Mouse (Mus musculus) lung, embryonic 15.5 days (tissue): ENCODE measurements around the gene Nelfa. TPM values are rescaled to one million over a fixed set of nuclear protein-coding genes. Genes with fewer than 3 reads are reported as not detected.
"Not testable (repeated sequence)": the region's sequence is repeated elsewhere in the genome, so short reads cannot be mapped to it uniquely, and the experiment has no call there.

Experiments used
- ATAC-seq: fragments of 200-750 bp; cut with Nextera tagmentation; 2 replicates; pipeline ENCODE4 v1.8.0; 2017; ENCODE audit warnings: moderate number of reproducible peaks, borderline replicate concordance; ENCODE audit not compliant: low FRiP score, low TSS enrichment; ENCODE audit errors: extremely low read depth
- H3K27ac ChIP-seq: fragments of 300-500 bp; sonication (generic); 2 replicates; pipeline ENCODE4 v1.5.1; 2015; ENCODE audit warnings: moderate library complexity, mild to moderate bottlenecking, inconsistent platforms
- H3K27me3 ChIP-seq: fragments of 300-500 bp; sonication (generic); 2 replicates; pipeline ENCODE4 v1.6.1; 2015; ENCODE audit warnings: inconsistent platforms
- H3K36me3 ChIP-seq: fragments of 300-500 bp; sonication (generic); 2 replicates; pipeline ENCODE4 v1.6.1; 2015; ENCODE audit warnings: inconsistent platforms
- H3K4me1 ChIP-seq: fragments of 300-500 bp; sonication (generic); 2 replicates; pipeline ENCODE4 v1.6.1; 2015; ENCODE audit warnings: inconsistent platforms
- H3K4me2 ChIP-seq: fragments of 300-500 bp; sonication (generic); 2 replicates; pipeline ENCODE4 v1.6.1; 2015; ENCODE audit warnings: inconsistent platforms, mild to moderate bottlenecking, moderate library complexity
- H3K4me3 ChIP-seq: fragments of 300-500 bp; sonication (generic); 2 replicates; pipeline ENCODE4 v1.5.1; 2015; ENCODE audit warnings: mild to moderate bottlenecking, inconsistent platforms
- H3K9ac ChIP-seq: fragments of 300-500 bp; sonication (generic); 2 replicates; pipeline ENCODE4 v1.6.1; 2015; ENCODE audit warnings: inconsistent platforms
- H3K9me3 ChIP-seq: fragments of 300-500 bp; sonication (generic); 2 replicates; pipeline ENCODE4 v1.6.1; 2016; ENCODE audit warnings: inconsistent platforms
- WGBS: fragments of 180-500 bp; shearing (Covaris S2); methylation state at CpG from one replicate; pipeline ENCODE4 v1.1.7; 2015; 5-methylcytosine and 5-hydroxymethylcytosine counted together
- polyA plus RNA-seq: library from polyadenylated mRNA; unstranded; fragments of >200 nt; fragmentation: Nextera tagmentation; extraction: Ambion mirVana; gene quantifications from 2 replicates; pipeline ENCODE4 v1.2.1, GENCODE M21; 2015

Nelfa gene
- polyA plus RNA-seq: 52.7 and 54.3 TPM in 2 replicates

GRCm38 (mm10) chr5:33936120-33936707, at the start of gene Nelfa:
TSS of gene Nelfa (minus strand) at chr5:33936413.
- Histone ChIP-seq H3K9me3 (no peaks in the 10 kb centered on the region), H3K4me2 (peak within 1 kb of the TSS; percentile 65), H3K9ac (peak within 1 kb of the TSS; percentile 87), H3K4me1 (peaks cover 29% of the 10 kb centered on the region), H3K27me3 (no peaks in the 10 kb centered on the region), H3K4me3 (peak within 1 kb of the TSS; percentile 97), H3K36me3 (peaks cover 3% of the 10 kb centered on the region; the same call in 1 of the 2 replicates), H3K27ac (peak within 1 kb of the TSS; percentile 89)
- WGBS: under 1% methylated on average over 61 of the region's 61 CpGs
- peak; percentile 98 for ATAC-seq

DNA sequence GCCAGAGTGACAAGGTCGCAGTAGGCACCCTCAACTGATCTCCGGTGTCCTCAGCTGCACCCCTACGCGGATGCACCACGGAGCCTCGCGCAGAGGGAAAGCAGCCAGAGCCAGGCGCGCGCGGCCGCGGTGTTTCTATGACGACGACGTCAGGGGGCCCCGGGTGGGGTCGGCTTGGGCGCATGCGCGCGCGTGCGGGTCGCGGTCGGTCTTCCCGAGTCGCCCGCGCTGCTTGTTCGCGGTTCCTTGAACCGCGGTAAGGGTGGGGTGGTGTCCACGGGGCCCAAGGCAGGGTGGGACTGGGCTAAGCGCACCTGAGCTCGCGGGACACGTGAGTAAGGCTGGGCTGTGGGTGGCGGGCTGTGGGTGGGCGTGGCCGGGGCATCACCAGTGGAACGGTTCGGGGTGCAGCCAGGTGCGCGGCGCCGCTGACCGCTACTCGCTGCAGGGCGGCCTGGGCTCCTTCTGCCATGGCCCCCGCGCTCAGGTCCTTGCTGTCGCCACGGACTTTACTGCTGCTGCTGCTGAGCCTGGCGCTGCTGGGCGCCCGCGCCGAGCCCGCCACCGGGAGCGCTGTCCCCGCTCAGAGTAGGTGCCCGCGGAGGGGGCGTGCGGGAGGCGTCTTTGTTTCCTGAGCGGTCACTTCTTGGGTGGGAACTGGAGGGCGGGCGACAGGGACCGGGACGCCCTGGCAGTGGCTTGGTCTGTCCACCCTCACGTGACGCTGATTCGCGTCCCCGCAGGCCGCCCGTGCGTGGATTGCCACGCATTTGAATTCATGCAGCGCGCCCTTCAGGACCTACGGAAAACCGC, 47.3 kb upstream of the Nelfa start, which contains the start of gene Gm1673:
Gene Gm1673 (plus strand): TSS at position 125 of the 813 bp plus-strand sequence.
- under 1% methylated on average over 88 of the region's 88 CpGs for WGBS
- Histone ChIP-seq H3K9ac (peak within 1 kb of the TSS; percentile 53), H3K4me2 (peak within 1 kb of the TSS; percentile 97), H3K27ac (0 out of 2 replicates have a peak within 1 kb of the TSS, but pooled peaks have one; percentile 42), H3K36me3 (no peaks in the 10 kb centered on the region), H3K4me3 (peak within 1 kb of the TSS; percentile 69), H3K27me3 (no peaks in the 10 kb centered on the region), H3K4me1 (peaks cover 18% of the 10 kb centered on the region), H3K9me3 (no peaks in the 10 kb centered on the region)
- peak; percentile 92 for ATAC-seq

DNA sequence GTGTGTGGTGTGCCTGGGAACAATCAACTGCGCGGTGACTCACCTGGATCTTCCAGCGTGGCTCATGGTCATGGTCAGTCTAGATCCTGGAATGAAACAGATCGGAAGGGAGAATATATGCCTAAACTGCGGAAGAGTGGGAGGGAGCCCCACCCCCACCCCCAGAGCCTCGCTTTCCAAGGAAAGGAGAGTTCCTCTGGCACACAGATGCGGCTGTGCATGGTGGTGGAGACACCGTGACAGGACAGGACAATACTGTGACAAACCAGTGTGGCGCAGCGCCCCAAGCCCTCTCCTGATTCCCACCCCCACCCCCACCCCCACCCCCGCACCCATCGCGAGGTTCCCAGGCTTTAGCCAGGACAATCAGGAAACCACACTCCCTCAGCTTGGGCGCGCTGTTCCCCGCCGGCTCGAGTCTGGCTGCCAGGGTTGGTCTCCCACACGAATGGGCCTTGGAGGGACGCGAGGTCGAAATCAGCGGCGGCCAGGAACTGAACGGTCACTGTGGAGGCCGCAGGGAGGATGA, 46.6 kb upstream of the Nelfa start:
- H3K9me3 ChIP-seq: no peaks in the 10 kb centered on the region
- ATAC-seq: peak; percentile 47; the same call in 1 of the 2 replicates
- H3K4me1 ChIP-seq: peaks cover 18% of the 10 kb centered on the region
- H3K27ac ChIP-seq: 0 out of 2 replicates have a peak overlapping the region, but pooled peaks have one; percentile 42
- 3% methylated on average over 26 of the region's 26 CpGs for WGBS
- H3K9ac ChIP-seq: peak overlapping the region; percentile 53
- no peaks in the 10 kb centered on the region for H3K36me3 ChIP-seq
- H3K4me3 ChIP-seq: peak overlapping the region; percentile 69
- peak overlapping the region; percentile 97 for H3K4me2 ChIP-seq
- no peaks in the 10 kb centered on the region for H3K27me3 ChIP-seq

DNA sequence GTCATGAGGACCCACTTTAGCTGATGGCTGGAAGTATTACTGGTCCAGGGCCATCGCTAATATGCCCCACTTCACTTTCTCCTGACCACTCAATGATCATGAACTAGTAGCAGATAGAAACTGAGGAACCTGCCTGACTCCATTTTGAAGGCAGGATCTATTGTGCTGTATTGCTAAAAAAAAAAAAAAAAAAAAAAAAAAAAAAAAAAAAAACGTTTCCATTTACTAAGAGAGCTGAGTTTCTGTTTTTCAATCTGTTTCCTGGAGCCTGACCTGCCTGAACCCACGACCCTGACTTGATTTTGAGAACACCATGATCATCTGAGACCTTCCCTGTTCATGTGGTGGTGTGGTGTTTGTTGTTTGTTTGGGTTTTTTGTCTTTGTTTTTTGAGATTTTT, 40.1 kb upstream of the Nelfa start:
- no peaks in the 10 kb centered on the region for H3K27me3 ChIP-seq
- H3K4me2 ChIP-seq: no peak overlapping the region
- H3K4me1 ChIP-seq: no peaks in the 10 kb centered on the region
- H3K4me3 ChIP-seq: no peak overlapping the region
- WGBS: 37% methylated on average over 3 of the region's 3 CpGs
- no peak overlapping the region for H3K9ac ChIP-seq
- no peak for ATAC-seq
- no peaks in the 10 kb centered on the region for H3K9me3 ChIP-seq
- no peak overlapping the region for H3K27ac ChIP-seq
- no peaks in the 10 kb centered on the region for H3K36me3 ChIP-seq

DNA sequence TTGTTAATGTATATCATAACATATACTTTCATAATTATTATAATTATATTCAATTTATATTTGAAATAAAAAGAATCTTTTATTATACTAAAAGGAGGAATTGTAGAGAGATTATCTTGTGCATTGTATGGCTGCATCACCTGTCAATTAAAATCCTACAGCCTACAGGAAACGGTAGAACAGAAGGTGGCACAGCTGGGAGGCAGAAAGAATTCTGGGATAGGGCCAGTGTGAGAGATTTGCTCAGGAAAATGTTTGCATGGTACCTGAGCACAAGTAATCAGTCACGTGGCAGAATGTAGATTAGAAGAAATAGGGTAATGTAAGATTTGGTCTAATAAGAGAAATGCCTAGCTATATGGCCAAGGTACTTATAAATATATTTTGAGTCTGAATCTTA, 38.5 kb upstream of the Nelfa start:
- Histone ChIP-seq H3K4me3 (no peak overlapping the region), H3K9ac (no peak overlapping the region), H3K4me1 (no peaks in the 10 kb centered on the region), H3K27me3 (no peaks in the 10 kb centered on the region), H3K27ac (no peak overlapping the region), H3K36me3 (no peaks in the 10 kb centered on the region), H3K9me3 (no peaks in the 10 kb centered on the region), H3K4me2 (no peak overlapping the region)
- ATAC-seq: no peak
- WGBS: 49% methylated on average over 2 of the region's 2 CpGs

DNA sequence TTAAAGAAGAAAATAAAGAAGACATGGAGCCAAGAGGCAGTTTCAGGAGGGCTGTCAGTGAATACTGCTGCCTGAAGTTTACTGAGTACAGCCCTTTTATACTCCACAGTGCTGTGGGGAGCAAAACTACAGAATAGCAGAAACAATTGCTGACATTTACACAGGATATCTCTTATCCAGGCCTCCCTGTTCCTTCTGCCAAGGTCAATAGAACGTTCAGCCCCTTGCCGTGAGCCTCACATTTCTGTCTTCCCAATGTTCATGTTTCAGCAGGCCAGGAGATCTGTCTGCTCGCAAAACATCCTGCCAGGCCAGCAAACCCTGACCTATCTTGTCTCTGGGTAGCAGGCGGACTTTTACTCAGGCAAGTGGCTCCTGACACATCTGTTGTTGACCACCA, 23.2 kb upstream of the Nelfa start:
- Histone ChIP-seq H3K4me1 (no peaks in the 10 kb centered on the region), H3K27ac (no peak overlapping the region), H3K4me3 (no peak overlapping the region), H3K36me3 (no peaks in the 10 kb centered on the region), H3K27me3 (no peaks in the 10 kb centered on the region), H3K9ac (no peak overlapping the region), H3K9me3 (no peaks in the 10 kb centered on the region), H3K4me2 (no peak overlapping the region)
- no peak for ATAC-seq
- WGBS: 80% methylated on average over 4 of the region's 4 CpGs

DNA sequence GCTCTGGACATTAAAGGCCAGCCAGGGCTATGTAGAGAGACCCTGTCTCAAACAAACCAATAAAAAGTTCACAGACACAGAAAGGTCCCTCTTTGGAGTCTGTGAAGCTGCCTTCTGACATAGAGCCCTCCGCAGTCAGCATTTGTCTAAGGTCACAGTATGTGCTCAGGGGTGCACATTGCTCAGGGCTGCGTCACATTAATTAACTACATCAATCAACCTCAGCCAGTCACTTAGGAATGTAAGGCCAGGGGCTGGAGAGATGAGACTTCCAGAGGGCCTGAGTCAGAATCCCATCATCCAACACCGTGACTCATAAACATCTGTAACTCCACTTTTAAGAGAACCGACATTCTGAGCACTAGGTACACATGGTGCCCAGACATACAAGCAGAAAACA, 19.7 kb upstream of the Nelfa start:
- Histone ChIP-seq H3K4me2 (no peak overlapping the region), H3K36me3 (no peaks in the 10 kb centered on the region), H3K27me3 (no peaks in the 10 kb centered on the region), H3K9ac (no peak overlapping the region), H3K4me3 (no peak overlapping the region), H3K27ac (no peak overlapping the region), H3K4me1 (no peaks in the 10 kb centered on the region), H3K9me3 (no peaks in the 10 kb centered on the region; the same call in 1 of the 2 replicates)
- no peak for ATAC-seq
- WGBS: 49% methylated on average over 4 of the region's 4 CpGs

GRCm38 (mm10) chr5:33954354-33954753, 18.1 kb upstream of the Nelfa start:
- no peak for ATAC-seq
- H3K4me2 ChIP-seq: no peak overlapping the region
- H3K4me3 ChIP-seq: no peak overlapping the region

DNA sequence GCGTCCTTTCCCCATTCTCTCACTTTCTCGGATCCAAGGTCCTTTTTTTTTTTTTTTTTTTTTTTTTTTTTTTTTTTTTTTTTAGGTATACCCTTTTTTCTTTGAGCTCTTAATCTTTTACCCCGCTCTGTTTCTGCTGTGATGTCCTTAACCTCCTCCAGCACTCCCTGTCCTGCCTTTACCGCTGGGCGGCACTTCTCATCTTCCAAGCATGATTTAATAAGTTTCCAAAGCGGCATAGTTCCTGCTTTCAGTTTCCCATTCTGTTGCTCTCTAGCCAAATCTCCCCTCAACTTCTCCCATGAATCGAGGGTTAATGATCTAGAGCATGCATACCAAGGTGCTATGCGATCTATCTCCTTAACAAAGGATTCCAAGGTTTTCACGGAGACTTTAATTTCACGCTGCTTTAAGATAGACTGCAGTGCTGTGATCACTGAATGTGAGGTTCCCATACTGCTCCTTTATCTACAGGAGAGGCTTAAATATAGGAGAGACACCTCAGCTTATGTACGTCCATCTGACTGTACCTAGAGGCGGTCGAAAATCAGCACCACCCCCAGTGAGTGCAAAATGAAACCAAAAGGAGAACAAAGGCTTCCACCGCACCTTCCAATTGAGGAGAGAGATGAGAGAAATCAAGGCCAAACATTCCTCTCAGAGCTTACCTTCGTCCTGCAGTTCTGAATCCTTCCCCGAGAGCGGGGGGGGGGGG, 17.4 kb upstream of the Nelfa start:
- Histone ChIP-seq H3K36me3 (no peaks in the 10 kb centered on the region), H3K4me2 (no peak overlapping the region), H3K27ac (no peak overlapping the region), H3K27me3 (no peaks in the 10 kb centered on the region), H3K4me3 (no peak overlapping the region), H3K9me3 (no peaks in the 10 kb centered on the region; the same call in 1 of the 2 replicates), H3K9ac (no peak overlapping the region), H3K4me1 (no peaks in the 10 kb centered on the region)
- 87% methylated on average over 17 of the region's 17 CpGs for WGBS
- no peak for ATAC-seq

More at GRCm38 (mm10) chr5:33954354-33954753, 18.1 kb upstream of the Nelfa start:
- WGBS: 34% methylated on average over 10 of the region's 10 CpGs
- H3K27ac ChIP-seq: no peak overlapping the region
- no peaks in the 10 kb centered on the region; the same call in 1 of the 2 replicates for H3K9me3 ChIP-seq
- H3K36me3 ChIP-seq: no peaks in the 10 kb centered on the region
- no peaks in the 10 kb centered on the region for H3K27me3 ChIP-seq
- H3K4me1 ChIP-seq: no peaks in the 10 kb centered on the region
- no peak overlapping the region for H3K9ac ChIP-seq

GRCm38 (mm10) chr5:33948314-33948713, 12.1 kb upstream of the Nelfa start:
- H3K9ac ChIP-seq: no peak overlapping the region
- no peak overlapping the region for H3K4me3 ChIP-seq
- 0 out of 2 replicates have a peak, but pooled peaks cover 7% of the 10 kb centered on the region for H3K9me3 ChIP-seq
- no peaks in the 10 kb centered on the region for H3K36me3 ChIP-seq
- no peaks in the 10 kb centered on the region for H3K4me1 ChIP-seq
- H3K4me2 ChIP-seq: no peak overlapping the region
- ATAC-seq: no peak
- WGBS: 94% methylated on average over 4 of the region's 4 CpGs
- no peak overlapping the region for H3K27ac ChIP-seq
- H3K27me3 ChIP-seq: no peaks in the 10 kb centered on the region

GRCm38 (mm10) chr5:33947035-33947434, 10.8 kb upstream of the Nelfa start:
- H3K36me3 ChIP-seq, H3K4me3 ChIP-seq, H3K4me1 ChIP-seq, H3K27me3 ChIP-seq, H3K4me2 ChIP-seq, H3K9me3 ChIP-seq, H3K9ac ChIP-seq, ATAC-seq, H3K27ac ChIP-seq: not testable (repeated sequence)
- 79% methylated on average over 16 of the region's 16 CpGs for WGBS
